Mouse (Mus musculus) heart, adult 2 months (tissue): ENCODE measurements at regions not wholly inside any gene's neighbourhood (a gene's known extent, or its start where the extent isn't known, plus 50 kb on each side); places are given as distances from the start of the nearest gene placed in this dataset.

Experiments
- CTCF ChIP-seq: fragments of 200-600 bp; IDR thresholded peaks from 2 replicates; pipeline ENCODE4 v1.8.1; 2022; ENCODE audit warnings: antibody characterized with exemption, mild to moderate bottlenecking, moderate library complexity
- EP300 ChIP-seq: fragments of 200-500 bp; IDR thresholded peaks from 2 replicates; pipeline ENCODE4 v1.6.1; 2011; ENCODE audit warnings: low read depth, low read length, control low read depth; ENCODE audit not compliant: insufficient read depth
- POLR2A ChIP-seq: fragments of 200-500 bp; IDR thresholded peaks from 2 replicates; pipeline ENCODE4 v1.6.1; 2011; ENCODE audit warnings: mild to moderate bottlenecking, low read depth, low read length, control low read depth; ENCODE audit not compliant: insufficient read depth

DNA sequence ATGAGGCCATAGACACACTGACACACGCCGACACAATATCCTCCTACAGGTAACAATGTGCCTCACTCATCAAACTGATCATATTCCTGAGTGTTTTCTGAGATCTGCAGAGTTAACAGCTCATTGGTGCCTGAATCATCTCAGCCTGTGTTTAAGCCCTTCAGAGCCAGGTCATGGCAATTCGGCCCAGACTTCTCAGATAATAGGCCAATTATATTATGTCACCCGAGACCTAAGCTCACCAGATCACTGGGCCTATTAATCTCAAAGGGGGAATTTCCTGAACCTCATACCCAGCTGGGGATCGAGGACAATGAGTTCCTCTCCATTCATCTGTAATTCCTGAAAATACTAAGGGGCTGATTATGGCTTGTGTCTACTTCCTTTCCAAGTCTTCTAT lies 208.4 kb downstream of the Ly86 start:
- TF ChIP-seq POLR2A = no peak
- TF ChIP-seq CTCF = no peak
- TF ChIP-seq EP300 = no peak
